Mouse (Mus musculus) ES-Bruce4 (cell line): ENCODE results near the gene Marcksl1. TPM values are rescaled to one million over a fixed set of nuclear protein-coding genes. Genes with fewer than 3 reads are reported as not detected.

Source experiments
- H3K27ac ChIP-seq: 2 replicates; pipeline ENCODE4 v1.5.1; 2012; ENCODE audit warnings: low read length, inconsistent platforms; ENCODE audit not compliant: insufficient read depth
- H3K27me3 ChIP-seq: 2 replicates; pipeline ENCODE4 v1.6.1; 2012; ENCODE audit warnings: mild to moderate bottlenecking, low read length, inconsistent platforms; ENCODE audit not compliant: control insufficient read depth, poor library complexity, insufficient read depth, severe bottlenecking
- H3K36me3 ChIP-seq: 2 replicates; pipeline ENCODE4 v1.6.1; 2012; ENCODE audit warnings: inconsistent platforms, mild to moderate bottlenecking, low read length, moderate library complexity; ENCODE audit not compliant: control insufficient read depth, poor library complexity, insufficient read depth, severe bottlenecking
- H3K4me1 ChIP-seq: one replicate; pipeline ENCODE4 v1.8.1; 2011; ENCODE audit warnings: low read length; ENCODE audit not compliant: control insufficient read depth, insufficient read depth
- H3K4me3 ChIP-seq: 2 replicates; pipeline ENCODE4 v1.5.1; 2011; ENCODE audit warnings: low read depth, mild to moderate bottlenecking, low read length
- H3K9ac ChIP-seq: 2 replicates; pipeline ENCODE4 v1.6.1; 2012; ENCODE audit warnings: low read depth, mild to moderate bottlenecking, inconsistent platforms; ENCODE audit not compliant: poor library complexity, severe bottlenecking
- H3K9me3 ChIP-seq: replicated peaks from 2 replicates; pipeline ENCODE4 v1.6.1; 2012; ENCODE audit warnings: mild to moderate bottlenecking, low read length, inconsistent platforms; ENCODE audit not compliant: control insufficient read depth, poor library complexity, insufficient read depth, severe bottlenecking
- CTCF ChIP-seq: IDR thresholded peaks from one replicate; pipeline ENCODE4 v1.8.1; 2011; ENCODE audit warnings: low read depth, low read length
- EP300 ChIP-seq: IDR thresholded peaks from 2 replicates; pipeline ENCODE4 v1.6.1; 2011; ENCODE audit warnings: low read depth, low read length; ENCODE audit not compliant: insufficient read depth
- POLR2A ChIP-seq: IDR thresholded peaks from one replicate; pipeline ENCODE4 v1.8.1; 2011; ENCODE audit warnings: low read length; ENCODE audit not compliant: insufficient read depth
- polyA plus RNA-seq: library from polyadenylated mRNA; stranded (reverse); fragments of >200 nt; gene quantifications from 2 replicates; pipeline ENCODE4 v1.2.4, GENCODE M21; 2011; ENCODE audit warnings: low read depth; ENCODE audit not compliant: missing spikeins, insufficient read depth, insufficient read length

Gene Marcksl1
- 379 and 434 TPM in 2 replicates for polyA plus RNA-seq

DNA sequence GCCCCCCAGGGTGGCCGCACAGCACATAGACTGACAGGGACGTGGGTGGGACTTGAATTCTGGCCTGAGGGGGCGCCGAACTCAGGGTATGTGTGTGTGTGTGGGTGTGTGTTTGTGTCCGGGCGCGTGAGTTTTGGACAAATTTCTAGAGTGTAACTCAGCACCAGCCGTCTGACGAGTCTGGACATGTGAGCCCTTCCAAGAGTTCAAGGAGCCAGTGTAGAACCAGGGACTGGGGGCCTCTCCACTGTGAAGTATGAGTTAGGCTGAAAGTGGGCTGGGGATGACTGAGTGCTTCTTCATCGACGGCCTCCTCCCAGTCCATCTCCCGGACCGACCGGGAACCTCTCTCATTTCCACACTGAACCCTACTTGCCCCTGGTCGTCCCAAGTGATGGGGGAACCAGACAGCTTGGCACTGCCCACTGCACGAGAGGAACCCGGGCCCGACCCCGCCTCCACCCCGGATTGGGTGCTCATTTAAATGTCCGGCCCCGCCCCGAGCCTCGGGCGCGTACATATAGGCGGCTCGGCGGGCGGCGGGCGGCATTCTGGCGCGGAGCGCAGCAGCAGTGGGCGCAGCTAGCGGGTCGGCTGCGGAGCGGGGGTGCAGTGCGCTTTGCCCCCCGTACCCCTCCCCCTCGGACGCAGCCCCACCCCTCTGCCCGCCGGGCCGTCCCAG lies at the start of gene Marcksl1:
Marcksl1 (plus strand) TSS at position 496 of the 682 bp plus-strand sequence.
- no peak for TF ChIP-seq CTCF
- TF ChIP-seq POLR2A: peak; percentile 74
- no peak for TF ChIP-seq EP300
- H3K4me3 ChIP-seq: peak within 1 kb of the TSS; percentile 69

DNA sequence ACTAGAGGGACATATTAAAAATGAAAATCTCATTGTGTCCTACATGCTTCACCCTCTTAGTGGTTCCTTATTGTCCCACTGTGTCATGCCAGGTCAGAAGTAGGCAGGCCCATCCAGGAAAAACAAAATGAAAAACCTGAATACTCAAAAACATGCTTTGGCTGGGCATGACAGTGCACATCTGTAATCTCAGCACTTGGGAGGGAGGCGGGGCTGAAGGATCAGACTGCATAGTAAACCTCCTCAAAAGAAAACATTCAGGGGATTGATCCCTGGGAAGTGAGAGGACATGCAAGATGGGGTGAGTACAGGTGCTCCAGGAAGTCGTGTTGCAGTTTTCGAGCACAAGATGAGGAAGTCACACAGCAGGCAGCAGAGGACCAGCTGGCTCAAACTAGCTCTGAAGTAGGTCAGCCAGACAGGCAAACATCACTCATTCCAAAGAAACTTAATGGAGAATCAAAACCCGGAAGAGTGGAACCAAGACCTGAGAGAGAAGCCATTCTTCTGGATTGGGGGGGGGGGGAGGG lies 49.0 kb upstream of the Marcksl1 start:
- H3K9me3 ChIP-seq: no peaks in the 10 kb centered on the region
- peaks cover 28% of the 10 kb centered on the region for H3K36me3 ChIP-seq
- H3K27me3 ChIP-seq: no peaks in the 10 kb centered on the region
- no peaks in the 10 kb centered on the region for H3K4me1 ChIP-seq
- no peak overlapping the region for H3K27ac ChIP-seq
- TF ChIP-seq POLR2A (no peak), EP300 (no peak), CTCF (no peak)
- no peak overlapping the region for H3K4me3 ChIP-seq
- no peak overlapping the region for H3K9ac ChIP-seq

More for the DNA sequence above, at the start of gene Marcksl1:
- no peaks in the 10 kb centered on the region for H3K27me3 ChIP-seq
- peaks cover 18% of the 10 kb centered on the region for H3K36me3 ChIP-seq
- H3K9me3 ChIP-seq: no peaks in the 10 kb centered on the region
- H3K9ac ChIP-seq: peak within 1 kb of the TSS; percentile 99
- peaks cover 4% of the 10 kb centered on the region for H3K4me1 ChIP-seq
- H3K27ac ChIP-seq: peak within 1 kb of the TSS; percentile 36; the same call in 1 of the 2 replicates

DNA sequence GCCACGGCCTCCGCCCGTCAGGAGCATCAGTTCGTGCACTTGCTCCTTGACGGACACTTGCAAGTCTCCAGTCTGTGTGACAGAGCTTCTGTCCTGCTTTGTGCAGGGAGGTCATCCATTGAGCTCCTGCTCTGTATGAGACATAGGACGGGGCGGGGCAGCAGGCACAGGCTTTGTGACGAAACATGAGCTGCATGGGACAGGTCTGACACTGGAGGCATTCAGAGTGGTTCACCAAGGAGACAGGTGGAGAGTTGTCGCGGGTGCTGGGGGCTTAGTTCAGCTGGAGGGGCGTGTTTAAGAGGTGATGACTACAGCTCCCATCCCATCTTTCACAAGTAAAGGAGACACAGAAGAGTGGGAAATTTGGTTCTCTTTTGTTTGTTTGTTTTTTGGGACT lies 37.3 kb upstream of the Marcksl1 start:
- Histone ChIP-seq H3K9me3 (no peaks in the 10 kb centered on the region), H3K4me3 (no peak overlapping the region), H3K27me3 (no peaks in the 10 kb centered on the region), H3K27ac (no peak overlapping the region), H3K9ac (no peak overlapping the region), H3K4me1 (no peaks in the 10 kb centered on the region), H3K36me3 (peaks cover 29% of the 10 kb centered on the region)
- TF ChIP-seq POLR2A (no peak), CTCF (no peak), EP300 (no peak)

DNA sequence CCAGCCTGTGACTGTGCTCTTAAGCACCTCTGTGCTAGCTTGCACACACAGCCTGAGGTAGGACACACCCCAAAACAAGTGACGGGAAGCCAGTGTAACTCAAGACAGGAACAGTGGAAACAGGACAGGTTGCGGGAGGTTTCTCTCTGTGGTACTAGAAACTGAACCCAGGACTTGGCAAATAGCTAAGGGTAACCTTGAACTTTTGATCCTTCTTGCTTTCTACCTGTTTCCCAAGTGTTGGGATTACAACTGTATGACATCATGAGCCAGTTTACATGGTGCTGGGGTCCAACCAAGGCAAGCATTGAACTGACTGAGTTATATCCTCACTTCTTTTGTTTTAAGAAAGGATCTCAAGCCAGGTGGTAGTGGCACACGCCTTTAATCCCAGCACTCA lies 33.5 kb upstream of the Marcksl1 start:
- TF ChIP-seq CTCF: no peak
- Histone ChIP-seq H3K9ac (no peak overlapping the region), H3K27ac (no peak overlapping the region), H3K4me1 (no peaks in the 10 kb centered on the region), H3K27me3 (no peaks in the 10 kb centered on the region), H3K36me3 (peaks cover 9% of the 10 kb centered on the region), H3K9me3 (no peaks in the 10 kb centered on the region), H3K4me3 (no peak overlapping the region)

DNA sequence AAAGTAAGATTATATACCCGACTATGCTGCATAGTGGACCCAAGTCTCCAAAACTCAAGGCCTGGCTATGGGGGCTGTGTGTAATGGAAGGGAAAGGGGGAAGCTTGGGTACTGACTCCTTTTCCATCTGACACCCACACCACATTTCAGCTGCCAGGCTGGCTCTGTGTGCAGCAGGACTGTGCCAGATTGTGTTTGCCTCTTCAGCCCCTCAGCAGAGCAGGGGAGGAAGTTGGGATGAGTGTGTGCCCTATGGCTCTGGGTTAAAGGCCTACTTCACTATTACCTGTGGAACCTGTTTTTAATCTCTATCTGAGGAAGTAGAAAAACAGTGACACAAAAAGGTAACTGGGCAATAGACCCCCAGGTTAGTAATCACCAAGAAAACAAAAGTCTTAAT lies 32.3 kb upstream of the Marcksl1 start:
- no peaks in the 10 kb centered on the region for H3K4me1 ChIP-seq
- no peak overlapping the region for H3K9ac ChIP-seq
- H3K27ac ChIP-seq: no peak overlapping the region
- no peaks in the 10 kb centered on the region for H3K9me3 ChIP-seq
- no peaks in the 10 kb centered on the region for H3K27me3 ChIP-seq
- peaks cover 9% of the 10 kb centered on the region for H3K36me3 ChIP-seq
- no peak for TF ChIP-seq CTCF
- TF ChIP-seq EP300: no peak
- no peak for TF ChIP-seq POLR2A
- H3K4me3 ChIP-seq: no peak overlapping the region
